Mouse (Mus musculus): ENCODE data around the gene Aqp3. TPM values are rescaled to one million over a fixed set of nuclear protein-coding genes. Genes with fewer than 3 reads are reported as not detected.
A peak's percentile ranks its signal among the peaks of the same experiment; 100 is the strongest.

Aqp3 gene
- polyA plus RNA-seq, 1 experiment, result 3.0 TPM

- no peaks in the 10 kb centered on the region for H3K36me3 ChIP-seq (ENCODE audit: control insufficient read depth)
- H3K27me3 ChIP-seq (ENCODE audit: control insufficient read depth), result peaks cover 21% of the 10 kb centered on the region
- peaks cover 37% of the 10 kb centered on the region for H3K4me1 ChIP-seq (ENCODE audit: control insufficient read depth)
- H3K9me3 ChIP-seq (ENCODE audit: control insufficient read depth, low read length), result peaks cover 2% of the 10 kb centered on the region; the same call in 1 of the 2 replicates
- TF ChIP-seq GATA1 (IDR thresholded peaks at IDR 0.05; ENCODE audit: low read length) (no peak; the same call in 1 of the 2 replicates), TAL1 (IDR thresholded peaks at IDR 0.05; ENCODE audit: low read length) (no peak)
- no peak overlapping the region for H3K4me3 ChIP-seq (replicated peaks)
These were observed 19.3 kb downstream of the Aqp3 start for GRCm38 (mm10) chr4:41078726-41079125.

- Histone ChIP-seq H3K36me3 (ENCODE audit: control insufficient read depth) (no peaks in the 10 kb centered on the region), H3K4me3 (replicated peaks) (no peak overlapping the region), H3K27me3 (ENCODE audit: control insufficient read depth) (peaks cover 24% of the 10 kb centered on the region), H3K4me1 (ENCODE audit: control insufficient read depth) (peaks cover 16% of the 10 kb centered on the region), H3K9me3 (ENCODE audit: control insufficient read depth, low read length) (no peaks in the 10 kb centered on the region)
- no peak for TF ChIP-seq TAL1 (IDR thresholded peaks at IDR 0.05; ENCODE audit: low read length)
- TF ChIP-seq GATA1 (IDR thresholded peaks at IDR 0.05; ENCODE audit: low read length), result no peak
These were observed 23.5 kb downstream of the Aqp3 start for GRCm38 (mm10) chr4:41074461-41074860.

GRCm38 (mm10) chr4:41073008-41073817 is 24.8 kb downstream of the Aqp3 start:
- Histone ChIP-seq H3K27me3 (ENCODE audit: control insufficient read depth) (peaks cover 24% of the 10 kb centered on the region), H3K36me3 (ENCODE audit: control insufficient read depth) (no peaks in the 10 kb centered on the region), H3K4me1 (ENCODE audit: control insufficient read depth) (peaks cover 7% of the 10 kb centered on the region), H3K4me3 (replicated peaks) (no peak overlapping the region), H3K9me3 (ENCODE audit: control insufficient read depth, low read length) (no peaks in the 10 kb centered on the region)
- TF ChIP-seq GATA1 (IDR thresholded peaks at IDR 0.05; ENCODE audit: low read length), result no peak
- no peak for TF ChIP-seq TAL1 (IDR thresholded peaks at IDR 0.05; ENCODE audit: low read length)

- TF ChIP-seq TAL1 (IDR thresholded peaks at IDR 0.05; ENCODE audit: low read length) (no peak), GATA1 (IDR thresholded peaks at IDR 0.05; ENCODE audit: low read length) (no peak)
- Histone ChIP-seq H3K4me3 (replicated peaks) (no peak overlapping the region), H3K9me3 (ENCODE audit: control insufficient read depth, low read length) (no peaks in the 10 kb centered on the region), H3K36me3 (ENCODE audit: control insufficient read depth) (no peaks in the 10 kb centered on the region), H3K27me3 (ENCODE audit: control insufficient read depth) (peaks cover 18% of the 10 kb centered on the region), H3K4me1 (ENCODE audit: control insufficient read depth) (peaks cover 4% of the 10 kb centered on the region)
These were observed 26.2 kb downstream of the Aqp3 start for GRCm38 (mm10) chr4:41071500-41072429.

GRCm38 (mm10) chr4:41065196-41065595 is 32.8 kb downstream of the Aqp3 start:
- TF ChIP-seq TAL1 (IDR thresholded peaks at IDR 0.05; ENCODE audit: low read length) (no peak), GATA1 (IDR thresholded peaks at IDR 0.05; ENCODE audit: low read length) (no peak)
- Histone ChIP-seq H3K4me3 (replicated peaks) (no peak overlapping the region), H3K27me3 (ENCODE audit: control insufficient read depth) (peaks cover 23% of the 10 kb centered on the region), H3K9me3 (ENCODE audit: control insufficient read depth, low read length) (no peaks in the 10 kb centered on the region), H3K36me3 (ENCODE audit: control insufficient read depth) (no peaks in the 10 kb centered on the region), H3K4me1 (ENCODE audit: control insufficient read depth) (peaks cover 12% of the 10 kb centered on the region)

GRCm38 (mm10) chr4:41063894-41064673 is 33.9 kb downstream of the Aqp3 start:
- Histone ChIP-seq H3K9me3 (ENCODE audit: control insufficient read depth, low read length) (no peaks in the 10 kb centered on the region), H3K27me3 (ENCODE audit: control insufficient read depth) (peaks cover 23% of the 10 kb centered on the region), H3K4me3 (replicated peaks) (no peak overlapping the region), H3K4me1 (ENCODE audit: control insufficient read depth) (peaks cover 12% of the 10 kb centered on the region), H3K36me3 (ENCODE audit: control insufficient read depth) (no peaks in the 10 kb centered on the region)
- TF ChIP-seq GATA1 (IDR thresholded peaks at IDR 0.05; ENCODE audit: low read length) (no peak), TAL1 (IDR thresholded peaks at IDR 0.05; ENCODE audit: low read length) (no peak)

- H3K27me3 ChIP-seq (ENCODE audit: control insufficient read depth), result peaks cover 23% of the 10 kb centered on the region
- no peaks in the 10 kb centered on the region for H3K36me3 ChIP-seq (ENCODE audit: control insufficient read depth)
- H3K9me3 ChIP-seq (ENCODE audit: control insufficient read depth, low read length), result no peaks in the 10 kb centered on the region
- H3K4me1 ChIP-seq (ENCODE audit: control insufficient read depth), result peaks cover 16% of the 10 kb centered on the region
- TF ChIP-seq TAL1 (IDR thresholded peaks at IDR 0.05; ENCODE audit: low read length) (no peak), GATA1 (IDR thresholded peaks at IDR 0.05; ENCODE audit: low read length) (no peak)
- H3K4me3 ChIP-seq (replicated peaks), result no peak overlapping the region
These were observed 34.6 kb downstream of the Aqp3 start for GRCm38 (mm10) chr4:41063351-41063750.

GRCm38 (mm10) chr4:41057361-41057760 is 40.6 kb downstream of the Aqp3 start:
- H3K9me3 ChIP-seq (ENCODE audit: control insufficient read depth, low read length), result no peaks in the 10 kb centered on the region
- peaks cover 9% of the 10 kb centered on the region for H3K27me3 ChIP-seq (ENCODE audit: control insufficient read depth)
- TF ChIP-seq TAL1 (IDR thresholded peaks at IDR 0.05; ENCODE audit: low read length), result no peak
- TF ChIP-seq GATA1 (IDR thresholded peaks at IDR 0.05; ENCODE audit: low read length), result no peak
- H3K4me1 ChIP-seq (ENCODE audit: control insufficient read depth), result peaks cover 34% of the 10 kb centered on the region
- H3K36me3 ChIP-seq (ENCODE audit: control insufficient read depth), result no peaks in the 10 kb centered on the region
- H3K4me3 ChIP-seq (replicated peaks), result peak overlapping the region; percentile 29
